Mouse (Mus musculus) kidney, postnatal 25 days (tissue): Measurements from ENCODE around the gene C530008M17Rik.
"Not testable (repeated sequence)": the region's sequence is repeated elsewhere in the genome, so short reads cannot be mapped to it uniquely, and the experiment has no call there.

Source experiments
- DNase-seq, 2 experiments: peaks; one replicate each; pipeline ENCODE4 v3.0.0; 2021; ENCODE audit warnings: mixed read lengths in 2 of 2

The C530008M17Rik gene

DNA sequence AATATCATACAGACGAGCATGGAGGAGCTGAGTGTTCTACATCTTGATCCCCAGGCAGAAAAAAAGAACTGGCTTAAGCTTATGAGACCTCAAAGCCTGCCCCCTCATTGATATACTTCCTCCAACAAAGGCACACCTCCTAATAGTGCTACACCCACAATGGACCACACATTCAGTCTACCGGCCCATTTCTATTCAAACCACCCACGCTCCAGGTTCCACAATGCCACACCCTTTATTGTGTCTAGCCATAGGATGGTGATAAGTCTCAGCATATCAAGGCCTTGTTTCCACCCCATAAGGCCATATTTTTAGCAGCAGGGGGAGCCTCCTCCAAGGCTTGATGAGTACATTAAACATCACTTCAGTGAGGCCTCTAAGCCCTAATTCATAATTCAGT is 254.5 kb downstream of the C530008M17Rik start:
- no peak for DNase-seq

DNA sequence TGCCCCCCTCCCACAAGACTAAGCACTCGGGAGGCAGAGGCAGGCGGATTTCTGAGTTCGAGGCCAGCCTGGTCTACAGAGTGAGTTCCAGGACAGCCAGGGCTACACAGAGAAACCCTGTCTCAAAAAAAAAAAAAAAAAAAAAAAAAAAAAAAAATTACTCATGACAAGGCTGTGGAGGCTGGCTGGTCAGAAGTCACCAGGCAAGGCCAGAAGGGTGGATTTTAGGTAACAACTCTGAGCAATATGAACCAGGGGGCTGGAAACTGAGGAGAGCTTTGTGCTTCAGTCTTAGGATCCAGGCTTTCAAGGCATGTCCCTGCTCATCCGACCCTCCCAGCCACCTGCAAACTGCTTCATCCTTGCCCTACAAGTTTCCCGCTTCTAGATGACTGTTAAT is 256.2 kb downstream of the C530008M17Rik start:
- DNase-seq, result not testable (repeated sequence)

GRCm38 (mm10) chr5:76922833-76923232 is 266.5 kb downstream of the C530008M17Rik start:
- DNase-seq, result no peak
